Mouse (Mus musculus) lung, adult 10 weeks (tissue): ENCODE data around the gene Isoc2a. TPM values are rescaled to one million over a fixed set of nuclear protein-coding genes. Genes with fewer than 3 reads are reported as not detected.

Experiments
- polyA plus RNA-seq: library from polyadenylated mRNA; stranded (reverse); fragments of 350-450 nt; fragmentation: Illumina TruSeq; extraction: RNeasy Lipid Tissue Mini Kit (QIAGEN cat#74804); gene quantifications from one replicate; pipeline ENCODE4 v1.2.3, GENCODE M21; 2014; ENCODE audit warnings: low read depth, low replicate concordance; ENCODE audit not compliant: insufficient read depth

The Isoc2a gene
- polyA plus RNA-seq: 15.4 TPM

GRCm38 (mm10) chr7:4876753-4877221 is at the start of gene Isoc2a:
Gene Isoc2a, plus strand, starts transcription at chr7:4877153.

GRCm38 (mm10) chr7:4844245-4844916 is 32.6 kb upstream of the Isoc2a start, which contains the start of gene Shisa7:
Gene Shisa7, minus strand, starts transcription at chr7:4844696.

DNA sequence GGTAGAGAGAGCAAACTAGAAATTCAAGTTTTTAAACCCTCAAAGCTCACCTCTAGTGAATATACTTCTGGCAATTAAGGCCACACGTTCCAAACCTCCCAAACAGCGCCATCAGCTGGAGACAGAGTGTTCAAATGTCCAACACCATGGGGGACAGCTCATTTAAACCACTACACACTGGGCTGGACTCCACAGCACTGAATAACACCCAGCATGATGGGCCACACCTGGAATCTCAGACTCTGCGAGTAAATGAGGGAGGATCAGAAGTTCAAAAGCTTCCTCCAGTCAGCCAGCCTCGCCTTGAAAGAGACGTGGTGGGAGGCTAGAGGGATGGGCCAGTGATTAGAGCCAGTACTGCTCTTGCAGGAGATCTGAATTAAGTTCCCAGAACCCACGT is 6.8 kb upstream of the Isoc2a start, which contains the start of gene Isoc2b:
Gene Isoc2b, minus strand, starts transcription at position 126 of the 400 bp plus-strand sequence.

DNA sequence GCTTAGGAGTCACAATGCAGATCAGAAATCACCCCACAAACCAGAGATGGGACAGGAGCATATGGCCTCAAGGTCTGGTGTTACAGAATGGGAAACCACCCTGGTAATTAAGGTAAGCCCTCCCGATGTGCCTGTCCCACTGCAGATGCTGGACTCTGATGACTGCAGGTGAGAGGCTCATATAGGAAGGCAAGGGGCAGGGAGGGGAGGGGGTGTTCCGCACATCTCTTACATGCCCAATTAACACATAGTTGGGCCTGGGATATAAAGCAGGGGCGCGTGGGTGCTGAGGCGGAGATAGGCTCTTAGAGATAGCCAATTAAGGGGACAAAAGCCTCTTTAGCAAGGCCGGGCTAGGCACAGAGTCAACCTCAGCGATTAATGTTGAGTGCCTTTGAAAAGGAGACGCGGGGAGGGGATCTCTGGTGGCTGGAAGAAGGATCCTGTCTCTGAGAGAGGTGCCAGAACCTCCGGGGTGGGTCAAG is 29.6 kb downstream of the Isoc2a start, which contains the start of gene Gm36210:
Gene Gm36210, minus strand, starts transcription at position 51 of the 485 bp plus-strand sequence.

GRCm38 (mm10) chr7:4915007-4915665 is 38.2 kb downstream of the Isoc2a start, which contains the start of gene Zfp628:
Gene Zfp628, plus strand, starts transcription at chr7:4915217.

GRCm38 (mm10) chr7:4921824-4922482 is 45.0 kb downstream of the Isoc2a start, which contains the start of gene Nat14:
Gene Nat14, plus strand, starts transcription at chr7:4922028.

DNA sequence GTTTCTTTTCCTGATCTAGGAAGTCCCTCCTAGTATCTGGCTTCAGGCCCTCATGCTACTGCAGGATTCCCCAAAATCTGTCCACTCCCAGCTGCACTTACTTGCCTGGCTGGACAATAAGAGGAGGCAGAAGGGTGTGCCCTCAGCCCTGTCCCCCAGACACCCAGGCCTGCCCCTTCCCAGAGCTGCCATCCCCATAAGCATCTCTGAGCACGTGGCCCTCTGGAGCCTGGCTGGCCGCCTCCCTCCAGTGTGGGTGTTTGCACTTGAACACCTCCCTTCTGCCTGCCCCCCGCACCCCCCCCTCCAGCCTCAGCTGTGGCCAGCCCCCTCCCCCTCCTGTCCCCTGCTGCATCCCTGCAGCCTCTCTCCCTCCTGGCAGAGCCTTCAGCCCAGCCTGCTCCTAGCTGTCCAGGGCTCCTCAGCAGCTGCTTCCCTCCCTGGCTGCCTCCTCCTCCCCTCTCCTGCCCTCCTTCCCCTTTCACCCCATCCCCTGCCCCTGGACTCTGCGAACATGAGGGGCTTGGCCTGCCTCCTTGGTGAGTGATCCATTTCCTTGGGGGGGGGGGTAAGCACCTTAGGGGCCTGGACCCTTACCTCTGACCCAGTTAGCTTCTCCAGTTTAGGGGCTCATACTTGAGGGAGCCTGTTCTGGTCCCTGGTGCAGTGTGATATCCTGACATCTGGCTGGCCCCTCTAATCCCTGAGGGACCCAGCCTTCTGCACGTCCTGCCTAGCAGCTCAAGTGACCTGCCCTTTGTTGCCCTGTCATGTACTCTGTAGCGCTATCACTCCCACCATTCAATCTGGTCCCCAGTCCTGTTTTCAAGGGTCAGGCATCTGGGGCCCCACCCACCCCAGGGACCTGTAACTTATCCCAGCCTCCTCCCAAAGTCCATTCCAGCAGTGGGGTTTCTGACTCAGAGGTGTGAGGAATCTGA is 48.8 kb downstream of the Isoc2a start, which contains the start of gene Ssc5d:
Gene Ssc5d, plus strand, starts transcription at position 345 of the 941 bp plus-strand sequence.

Other genes starting within 250 kb of the Isoc2a start
- gene Tmem86b, start 245.7 kb upstream of the Isoc2a start, polyA plus RNA-seq: 2.6 TPM
- 37.5 TPM for gene Ppp6r1, start 218.1 kb upstream of the Isoc2a start, polyA plus RNA-seq
- gene Hspbp1, start 192.1 kb upstream of the Isoc2a start, polyA plus RNA-seq: 36.3 TPM
- 1.5 TPM for gene Brsk1, start 186.5 kb upstream of the Isoc2a start, polyA plus RNA-seq
- gene Tmem150b, start 151.9 kb upstream of the Isoc2a start, polyA plus RNA-seq: 1.7 TPM
- 17.6 TPM for gene Kmt5c, start 137.0 kb upstream of the Isoc2a start, polyA plus RNA-seq
- 80.5 TPM for gene Cox6b2, start 124.1 kb upstream of the Isoc2a start, polyA plus RNA-seq
- not detected for gene Fam71e2, start 105.9 kb upstream of the Isoc2a start, polyA plus RNA-seq
- 0.53 TPM for gene Il11, start 94.3 kb upstream of the Isoc2a start, polyA plus RNA-seq
- gene Tmem190, start 94.2 kb upstream of the Isoc2a start, polyA plus RNA-seq: not detected
- gene Tmem238, start 87.5 kb upstream of the Isoc2a start, polyA plus RNA-seq: 8.3 TPM
- gene Rpl28, start 84.3 kb upstream of the Isoc2a start, polyA plus RNA-seq: 809 TPM
- gene Ube2s, start 64.6 kb upstream of the Isoc2a start, polyA plus RNA-seq: 128 TPM
- 0.48 TPM for gene Shisa7, start 32.5 kb upstream of the Isoc2a start, polyA plus RNA-seq
- 15.3 TPM for gene Isoc2b, start 6.9 kb upstream of the Isoc2a start, polyA plus RNA-seq
- gene Gm36210, start 29.4 kb downstream of the Isoc2a start, polyA plus RNA-seq: not detected
- gene Zfp628, start 38.1 kb downstream of the Isoc2a start, polyA plus RNA-seq: 3.6 TPM
- 6.2 TPM for gene Nat14, start 44.9 kb downstream of the Isoc2a start, polyA plus RNA-seq
- 1.6 TPM for gene Ssc5d, start 48.6 kb downstream of the Isoc2a start, polyA plus RNA-seq
- 3.0 TPM for gene Sbk2, start 87.3 kb downstream of the Isoc2a start, polyA plus RNA-seq
- 4.7 TPM for gene Sbk3, start 94.0 kb downstream of the Isoc2a start, polyA plus RNA-seq
- 23.2 TPM for gene Zfp579, start 119.0 kb downstream of the Isoc2a start, polyA plus RNA-seq
- gene Zfp524, start 137.3 kb downstream of the Isoc2a start, polyA plus RNA-seq: 22.7 TPM
- gene Fiz1, start 137.5 kb downstream of the Isoc2a start, polyA plus RNA-seq: 14.4 TPM
- gene Gm44973, start 138.3 kb downstream of the Isoc2a start, polyA plus RNA-seq: not detected
- 8.2 TPM for gene Zfp865, start 143.2 kb downstream of the Isoc2a start, polyA plus RNA-seq
- not detected for gene Ccdc106, start 143.4 kb downstream of the Isoc2a start, polyA plus RNA-seq
- gene 4632433K11Rik, start 157.0 kb downstream of the Isoc2a start, polyA plus RNA-seq: not detected
- gene Zfp784, start 161.3 kb downstream of the Isoc2a start, polyA plus RNA-seq: 2.8 TPM
- 7.2 TPM for gene Zfp580, start 174.4 kb downstream of the Isoc2a start, polyA plus RNA-seq
- gene U2af2, start 185.0 kb downstream of the Isoc2a start, polyA plus RNA-seq: 96.1 TPM
- gene Epn1, start 203.1 kb downstream of the Isoc2a start, polyA plus RNA-seq: 61.0 TPM
- gene Rfpl4, start 239.8 kb downstream of the Isoc2a start, polyA plus RNA-seq: not detected
- gene Rasl2-9, start 248.8 kb downstream of the Isoc2a start, polyA plus RNA-seq: 0.49 TPM